ENCODE assay signal across 8 mouse cellular contexts in genomic region chr9:78175277-78176200, GRCm38 (mm10). TPM values are rescaled to one million over a fixed set of nuclear protein-coding genes. Genes with fewer than 3 reads are reported as not detected.
A peak's percentile ranks its signal among the peaks of the same experiment; 100 is the strongest.
DNase-seq lines count a peak whose midpoint lies in the region; ATAC-seq and TF ChIP-seq lines count a peak whose summit lies in the region.

No protein-coding gene starts in this region.

- H3K4me2 ChIP-seq in forebrain, embryonic 14.5 days (ENCODE audit: low read length) = peak overlapping the region; percentile 63
- H3K4me2 ChIP-seq in neural tube, embryonic 15.5 days = peak overlapping the region; percentile 64

- H3K4me3 ChIP-seq in ES-Bruce4 (ENCODE audit: low read depth, low read length) = peak overlapping the region; percentile 80
- H3K4me3 ChIP-seq in forebrain, embryonic 14.5 days (ENCODE audit: low read depth, low read length) = peak overlapping the region; percentile 60
- H3K4me3 ChIP-seq in neural tube, embryonic 15.5 days (replicated peaks) = peak overlapping the region; percentile 70

- TF ChIP-seq POLR2A in ES-Bruce4 (IDR thresholded peaks at IDR 0.05; ENCODE audit: insufficient read depth, low read length) = peak; percentile 80

- peak overlapping the region; percentile 70 for H3K27ac ChIP-seq in ES-Bruce4 (ENCODE audit: insufficient read depth, low read length)
- peak overlapping the region; percentile 97 for H3K27ac ChIP-seq in forebrain, embryonic 14.5 days (ENCODE audit: low read depth, low read length)
- peak overlapping the region; percentile 99 for H3K27ac ChIP-seq in neural tube, embryonic 15.5 days (replicated peaks)

- no peaks in the 10 kb centered on the region for H3K36me3 ChIP-seq in ES-Bruce4 (ENCODE audit: control insufficient read depth, insufficient read depth, low read length, poor library complexity, severe bottlenecking)
- H3K36me3 ChIP-seq in forebrain, embryonic 14.5 days (ENCODE audit: control insufficient read depth, insufficient read depth, low read length) = no peaks in the 10 kb centered on the region
- no peaks in the 10 kb centered on the region for H3K36me3 ChIP-seq in neural tube, embryonic 15.5 days

- H3K9me3 ChIP-seq in ES-Bruce4 (replicated peaks; ENCODE audit: control insufficient read depth, insufficient read depth, low read length, poor library complexity, severe bottlenecking) = no peaks in the 10 kb centered on the region
- H3K9me3 ChIP-seq in forebrain, embryonic 14.5 days (replicated peaks; ENCODE audit: control insufficient read depth, low read length) = no peaks in the 10 kb centered on the region
- H3K9me3 ChIP-seq in neural tube, embryonic 15.5 days (replicated peaks) = no peaks in the 10 kb centered on the region

- peak overlapping the region; percentile 55 for H3K9ac ChIP-seq in ES-Bruce4 (ENCODE audit: low read depth, poor library complexity, severe bottlenecking)
- H3K9ac ChIP-seq in forebrain, embryonic 14.5 days (ENCODE audit: low read length) = peak overlapping the region; percentile 85
- peak overlapping the region; percentile 81 for H3K9ac ChIP-seq in neural tube, embryonic 15.5 days (replicated peaks)

- DNase-seq in cerebellum, adult 11 months = peak; percentile 97
- DNase-seq in forebrain, embryonic 14.5 days (ENCODE audit: low spot score) = peak; percentile 98
- peak; percentile 96 for DNase-seq in heart, postnatal 14 days
- peak; percentile 97 for DNase-seq in layer of hippocampus, adult 11-12 months (ENCODE audit: low spot score)
- peak; percentile 94 to 95 for DNase-seq in lung, adult 18-20 months
- DNase-seq in testis, postnatal 14 days (ENCODE audit: low spot score) = peak; percentile 97

- ATAC-seq in forebrain, embryonic 14.5 days = peak; percentile 98
- ATAC-seq in neural tube, embryonic 15.5 days (ENCODE audit: low FRiP score) = peak; percentile 99

- H3K27me3 ChIP-seq in ES-Bruce4 (ENCODE audit: control insufficient read depth, insufficient read depth, low read length, poor library complexity, severe bottlenecking) = no peaks in the 10 kb centered on the region
- H3K27me3 ChIP-seq in forebrain, embryonic 14.5 days (replicated peaks; ENCODE audit: control insufficient read depth, insufficient read depth, low read length) = no peaks in the 10 kb centered on the region
- no peaks in the 10 kb centered on the region for H3K27me3 ChIP-seq in neural tube, embryonic 15.5 days (replicated peaks)

- intact Hi-C loops in heart, postnatal 14 days (cut with DNase I) = no loop called here

- WGBS in forebrain, embryonic 14.5 days = under 1% methylated on average over 49 of the region's 58 CpGs
- under 1% methylated on average over 53 of the region's 58 CpGs for WGBS in neural tube, embryonic 15.5 days

- H3K4me1 ChIP-seq in ES-Bruce4 (ENCODE audit: control insufficient read depth, insufficient read depth, low read length) = no peaks in the 10 kb centered on the region
- H3K4me1 ChIP-seq in forebrain, embryonic 14.5 days (ENCODE audit: control insufficient read depth, insufficient read depth, low read length) = peaks cover 5% of the 10 kb centered on the region; the same call in 1 of the 2 replicates
- peaks cover 13% of the 10 kb centered on the region for H3K4me1 ChIP-seq in neural tube, embryonic 15.5 days

- TF ChIP-seq CTCF in ES-Bruce4 (IDR thresholded peaks at IDR 0.05; ENCODE audit: low read depth, low read length) = no peak

- no peak for TF ChIP-seq EP300 in ES-Bruce4 (IDR thresholded peaks at IDR 0.05; ENCODE audit: insufficient read depth, low read depth, low read length)

RNA-seq across cellular contexts. Expression of gene Gsta4, which starts 7.0 kb away (rescaled TPM):
- polyA plus RNA-seq in ES-Bruce4 (2011; ENCODE audit: insufficient read depth, insufficient read length, low read depth, missing spikeins) = 322 and 323 TPM in 2 replicates
- polyA plus RNA-seq in forebrain, embryonic 14.5 days (2014; fragmentation: Nextera tagmentation; extraction: Ambion mirVana) = 22.2 and 24.1 TPM in 2 replicates
- 10 to 100 TPM; 60.1 to 70.6 TPM for total RNA-seq in heart, postnatal 14 days (2021)
- polyA plus RNA-seq in neural tube, embryonic 15.5 days (2015; fragmentation: Nextera tagmentation; extraction: Ambion mirVana) = 38.4 and 40.5 TPM in 2 replicates

RNA-seq across cellular contexts. Expression of gene Gsta1, which starts 54.9 kb away (rescaled TPM):
- polyA plus RNA-seq in ES-Bruce4 (2011; ENCODE audit: insufficient read depth, insufficient read length, low read depth, missing spikeins) = not detected in 2 replicates
- polyA plus RNA-seq in forebrain, embryonic 14.5 days (2014; fragmentation: Nextera tagmentation; extraction: Ambion mirVana) = not detected in 2 replicates
- under 1 TPM in 1 of 2 experiments, not detected in 1; 0.55 TPM for total RNA-seq in heart, postnatal 14 days (2021)
- 0.22 TPM in 1 of 2 replicates, not detected in the other for polyA plus RNA-seq in neural tube, embryonic 15.5 days (2015; fragmentation: Nextera tagmentation; extraction: Ambion mirVana)

Comparison
In these comparisons a context has a peak if more than half of its experiments do, and no peak if none do; other contexts are left out.
1. Peak in every context shown above with its lines: DNase-seq, ATAC-seq, H3K4me3 ChIP-seq and H3K27ac ChIP-seq.